Mouse (Mus musculus) lung, adult 18-20 months (tissue): ENCODE measurements around the gene Rhbg.

Experiments
- DNase-seq, 2 experiments: peaks; one replicate each; pipeline ENCODE4 v3.0.0; 2022; ENCODE audit warnings: mixed read lengths in 2 of 2

The Rhbg gene

GRCm38 (mm10) chr3:88227976-88228375 is 26.5 kb downstream of the Rhbg start:
- DNase-seq: no peak

- DNase-seq: no peak
These were observed 27.2 kb downstream of the Rhbg start for GRCm38 (mm10) chr3:88227260-88227659.

- no peak for DNase-seq
These were observed 28.2 kb downstream of the Rhbg start for GRCm38 (mm10) chr3:88226101-88226845.

DNA sequence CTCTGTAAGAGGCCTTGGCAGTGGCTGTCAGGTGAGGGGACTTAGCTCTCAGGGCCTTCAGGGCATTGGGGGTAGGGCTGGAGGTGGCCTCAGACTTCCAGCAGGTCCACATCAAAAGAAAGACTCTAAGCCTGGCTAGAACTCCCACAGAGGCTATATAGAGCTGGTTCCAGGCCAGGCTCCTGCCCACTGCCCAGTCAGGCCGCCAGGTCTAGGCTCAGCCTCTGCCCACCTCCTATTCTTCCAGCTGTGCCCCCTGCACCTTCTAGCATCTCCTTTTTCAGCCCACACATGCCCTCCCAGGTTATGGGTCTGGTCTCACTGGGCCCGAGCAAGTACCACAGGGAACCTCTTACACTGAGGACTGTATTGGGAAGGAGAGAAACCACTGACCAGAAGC is 29.6 kb downstream of the Rhbg start:
- no peak for DNase-seq

DNA sequence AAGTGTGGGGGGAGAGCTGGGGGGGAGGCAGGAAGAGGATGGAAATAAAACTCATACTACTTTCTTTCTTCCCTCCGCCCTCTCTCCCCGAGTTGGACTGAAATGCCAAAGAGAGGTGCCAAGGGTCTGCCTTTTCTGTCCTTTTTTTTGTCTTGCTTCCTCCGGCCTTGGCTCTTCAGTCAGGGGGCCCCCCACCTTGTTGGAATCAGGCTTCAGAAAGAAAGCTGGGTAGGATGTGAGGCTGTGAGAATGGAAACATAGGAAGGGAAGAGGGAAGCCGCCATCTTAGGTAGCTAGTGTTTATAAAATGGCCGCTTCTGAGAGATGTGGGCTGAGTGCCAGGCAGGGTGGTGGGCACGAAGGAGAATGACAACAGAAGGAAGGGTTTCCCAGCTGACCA is 32.1 kb downstream of the Rhbg start:
- DNase-seq: no peak

GRCm38 (mm10) chr3:88221519-88222390 is 32.8 kb downstream of the Rhbg start:
- DNase-seq: no peak

DNA sequence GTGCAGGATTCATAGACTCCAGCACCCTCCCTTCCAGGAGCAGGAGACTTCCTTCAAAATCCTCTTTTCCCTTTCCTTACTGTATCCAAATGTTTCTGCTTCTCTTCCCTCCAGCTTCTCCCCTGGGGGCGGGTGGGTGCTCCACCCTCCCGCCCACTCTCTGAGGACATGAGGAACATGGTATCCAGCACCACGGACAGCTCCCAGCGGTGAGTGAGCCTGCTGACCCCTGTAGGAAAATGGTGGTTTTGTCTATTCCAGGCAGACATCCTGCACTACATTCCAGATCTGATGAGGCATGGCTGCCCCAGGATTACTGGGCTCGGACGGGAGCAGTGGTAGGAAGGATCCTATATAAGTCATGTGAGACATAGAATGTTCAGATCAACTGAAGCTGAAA is 33.7 kb downstream of the Rhbg start:
- peak; percentile 32 to 59 for DNase-seq

DNA sequence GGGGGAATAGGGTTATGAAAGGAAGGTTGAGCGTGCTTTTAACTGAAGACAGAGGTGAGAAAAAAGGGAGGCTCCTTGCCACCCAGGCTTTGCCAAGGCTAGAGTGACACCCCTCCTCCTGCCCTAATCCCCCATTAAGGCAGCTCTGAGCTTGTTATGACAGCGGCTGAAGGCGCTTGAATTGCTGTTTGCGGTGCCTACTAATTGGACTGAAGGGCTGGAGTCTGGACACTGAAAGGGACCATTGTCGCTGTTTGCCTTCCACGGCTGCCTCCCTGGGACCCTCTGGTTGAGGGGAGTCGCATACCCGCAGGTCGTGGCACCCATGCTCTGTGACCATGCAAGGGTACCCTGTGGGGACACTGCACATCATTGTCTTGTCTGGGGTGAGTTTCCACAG is 34.6 kb downstream of the Rhbg start:
- no peak for DNase-seq

GRCm38 (mm10) chr3:88217679-88218078 is 36.8 kb downstream of the Rhbg start:
- DNase-seq: no peak

- DNase-seq: no peak
These were observed 37.8 kb downstream of the Rhbg start for GRCm38 (mm10) chr3:88216534-88217326.

DNA sequence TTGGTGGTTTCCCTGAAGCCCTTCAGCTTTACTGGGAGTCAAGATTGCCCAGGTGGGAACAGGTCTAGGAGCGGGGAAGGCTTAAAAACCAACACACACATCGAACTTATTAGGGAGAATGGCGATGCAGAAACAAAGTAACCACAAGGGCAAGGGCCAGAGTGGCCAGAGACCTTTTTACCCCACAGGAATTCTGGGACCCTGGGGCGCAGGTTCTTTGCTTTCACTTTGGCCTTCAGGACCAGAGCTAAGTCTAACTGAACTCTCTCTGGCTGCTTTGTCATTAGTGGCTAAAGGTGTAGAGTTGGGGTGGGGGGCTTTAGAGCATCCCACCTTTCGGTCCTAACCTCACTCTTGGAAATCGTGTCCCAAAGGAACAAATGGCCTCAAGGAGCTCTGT is 38.4 kb downstream of the Rhbg start:
- DNase-seq: no peak

- DNase-seq: no peak
These were observed 38.9 kb downstream of the Rhbg start for GRCm38 (mm10) chr3:88215553-88216004.

- no peak for DNase-seq
These were observed 39.4 kb downstream of the Rhbg start for GRCm38 (mm10) chr3:88214971-88215552.

GRCm38 (mm10) chr3:88214197-88214938 is 40.1 kb downstream of the Rhbg start:
- no peak for DNase-seq

DNA sequence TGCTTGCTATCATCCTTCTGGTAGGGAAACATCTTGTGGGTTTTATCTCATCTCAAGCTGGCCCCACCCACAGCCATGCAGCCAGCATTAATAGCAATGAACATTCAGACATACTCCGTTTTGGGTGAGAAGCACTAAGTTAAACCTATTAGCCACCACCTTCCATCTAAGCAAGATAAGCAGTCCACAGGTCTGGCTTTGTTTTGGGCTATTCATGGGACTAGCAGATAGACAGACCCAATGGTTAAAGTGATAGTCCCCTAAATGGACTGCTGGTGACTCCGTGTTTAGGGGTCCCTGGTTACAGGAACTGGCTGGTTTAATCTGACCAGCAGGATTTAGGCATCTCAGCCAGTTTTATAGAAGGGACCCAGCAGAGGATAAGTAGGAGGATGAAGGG is 41.5 kb downstream of the Rhbg start:
- DNase-seq: no peak

DNA sequence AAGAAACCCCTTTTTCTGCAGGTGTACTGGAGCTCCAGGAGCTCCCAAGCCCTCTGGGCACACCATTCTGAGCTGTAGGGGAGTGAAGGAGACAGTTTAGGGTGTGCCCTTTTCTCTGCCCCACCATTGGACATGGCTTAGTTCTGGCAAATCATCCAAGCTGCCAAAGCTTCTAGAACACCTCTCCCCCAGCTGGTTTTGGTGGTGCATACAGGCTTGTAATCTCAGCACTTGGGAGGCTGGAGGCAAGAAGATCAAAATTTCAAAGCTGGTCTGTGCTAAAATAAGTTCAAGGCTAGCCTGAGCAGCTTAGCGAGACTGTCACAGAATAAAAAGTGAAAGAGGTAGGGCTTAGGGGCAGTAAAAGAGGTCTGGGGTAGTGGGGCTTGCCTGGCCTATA is 42.2 kb downstream of the Rhbg start:
- DNase-seq: no peak

- no peak for DNase-seq
These were observed 43.6 kb downstream of the Rhbg start for GRCm38 (mm10) chr3:88210918-88211317.

- no peak for DNase-seq
These were observed 44.4 kb downstream of the Rhbg start for GRCm38 (mm10) chr3:88210121-88210520.

DNA sequence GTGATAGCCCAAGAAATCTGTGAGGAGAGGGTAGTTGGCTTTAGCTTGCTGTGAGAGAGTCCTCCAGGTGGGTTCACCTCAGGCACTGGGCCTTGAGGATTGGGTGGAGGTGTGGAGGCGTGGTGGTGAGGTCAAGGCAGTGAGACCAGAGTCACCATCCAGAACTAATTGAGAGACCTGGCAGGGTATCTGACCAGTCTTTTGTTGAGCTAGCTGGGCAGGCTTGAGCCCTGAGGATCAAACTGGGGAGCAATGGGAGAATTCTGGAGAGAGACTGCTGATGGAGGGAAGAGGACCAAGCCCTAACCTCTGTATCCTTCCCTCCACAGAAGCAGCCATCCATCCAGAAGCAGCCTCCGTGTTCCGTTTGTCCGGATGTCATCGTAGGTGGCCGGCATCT is 45.2 kb downstream of the Rhbg start:
- no peak for DNase-seq

DNA sequence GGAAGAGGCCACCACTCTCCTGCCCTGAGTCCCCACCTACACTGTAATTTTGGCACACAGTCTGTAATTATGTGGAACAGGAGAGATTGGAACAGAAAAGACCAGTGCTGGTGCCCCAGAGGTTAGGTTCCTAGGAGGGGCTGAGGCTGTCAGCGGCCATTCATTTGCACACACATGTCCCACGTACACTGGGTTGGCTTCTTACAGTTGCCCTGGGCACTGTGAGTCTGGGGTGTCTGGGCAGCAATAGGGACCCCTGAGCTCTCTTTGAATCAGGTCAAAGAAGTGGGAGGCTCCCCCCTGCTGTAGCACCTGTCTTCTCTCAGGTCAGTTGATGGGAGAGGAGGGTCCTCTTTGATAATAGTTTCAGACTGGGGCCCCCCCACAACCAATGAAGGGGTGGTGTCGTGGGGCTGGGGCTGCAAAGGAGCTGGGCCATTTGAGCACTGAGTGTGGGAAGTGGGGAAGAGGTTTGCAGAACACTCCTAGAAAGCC is 46.2 kb downstream of the Rhbg start:
- DNase-seq: no peak

DNA sequence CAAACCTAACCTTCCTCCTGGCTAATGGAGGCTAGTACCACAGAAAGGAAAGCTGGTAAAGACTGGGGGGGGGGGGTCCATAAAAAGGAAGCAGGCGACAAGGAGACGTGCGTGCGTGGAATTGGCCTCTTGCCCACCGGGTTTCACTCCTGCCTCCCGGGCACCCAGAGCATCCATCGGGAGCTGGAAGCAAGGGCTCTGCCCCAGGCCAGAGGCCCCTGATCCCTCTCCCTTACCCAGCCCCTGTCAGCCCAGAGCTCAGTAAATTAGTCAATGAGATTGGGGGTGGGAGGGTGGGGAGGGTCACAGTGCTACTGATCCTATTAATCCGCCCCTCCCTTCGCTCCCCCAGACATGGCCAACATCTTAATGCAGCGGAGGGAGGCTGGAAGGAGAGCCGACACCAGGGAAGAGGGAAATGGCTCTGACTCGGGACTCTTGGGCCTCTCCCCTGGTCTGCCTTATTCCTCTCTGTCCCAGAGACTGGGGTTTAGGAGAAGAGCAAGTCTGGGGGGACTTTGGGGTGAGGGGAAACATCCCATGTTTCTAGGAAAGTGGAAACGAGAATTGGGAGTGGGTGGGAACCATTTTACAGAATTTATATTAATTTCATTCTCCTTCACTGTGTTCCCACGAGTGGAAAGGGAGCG is 46.9 kb downstream of the Rhbg start:
- DNase-seq: no peak
